Mouse (Mus musculus) stomach, embryonic 16.5 days (tissue): ENCODE results near the gene Cd96. TPM values are rescaled to one million over a fixed set of nuclear protein-coding genes. Genes with fewer than 3 reads are reported as not detected.

Experiments used
- ATAC-seq: fragments of 200-750 bp; cut with Nextera tagmentation; 2 replicates; pipeline ENCODE4 v1.8.0; 2017; ENCODE audit warnings: moderate number of reproducible peaks, moderate TSS enrichment; ENCODE audit not compliant: insufficient read depth, low FRiP score
- H3K27ac ChIP-seq: fragments of 300-500 bp; sonication (generic); 2 replicates; pipeline ENCODE4 v1.5.1; 2014; ENCODE audit warnings: low read length
- H3K27me3 ChIP-seq: fragments of 300-500 bp; sonication (generic); 2 replicates; pipeline ENCODE4 v1.6.1; 2014; ENCODE audit warnings: low read length, control low read depth, mixed read lengths; ENCODE audit not compliant: control insufficient read depth, insufficient read depth
- H3K36me3 ChIP-seq: fragments of 300-500 bp; sonication (generic); 2 replicates; pipeline ENCODE4 v1.6.1; 2014; ENCODE audit warnings: low read length; ENCODE audit not compliant: control insufficient read depth, insufficient read depth
- H3K4me1 ChIP-seq: fragments of 300-500 bp; sonication (generic); 2 replicates; pipeline ENCODE4 v1.6.1; 2014; ENCODE audit warnings: low read length, control low read depth, mixed read lengths; ENCODE audit not compliant: control insufficient read depth, insufficient read depth
- H3K4me2 ChIP-seq: fragments of 300-500 bp; sonication (generic); 2 replicates; pipeline ENCODE4 v1.6.1; 2014; ENCODE audit warnings: low read depth, low read length, mixed read lengths
- H3K4me3 ChIP-seq: fragments of 300-500 bp; sonication (generic); replicated peaks from 2 replicates; pipeline ENCODE4 v1.5.1; 2014; ENCODE audit warnings: mild to moderate bottlenecking, low read length
- H3K9ac ChIP-seq: fragments of 300-500 bp; sonication (generic); 2 replicates; pipeline ENCODE4 v1.6.1; 2014; ENCODE audit warnings: low read length
- H3K9me3 ChIP-seq: fragments of 300-500 bp; sonication (generic); replicated peaks from 2 replicates; pipeline ENCODE4 v1.6.1; 2016; ENCODE audit warnings: low read length, control low read depth; ENCODE audit not compliant: control insufficient read depth
- WGBS: fragments of 180-500 bp; shearing (Covaris S2); extraction: QIAGEN DNeasy Blood & Tissue Kit; methylation state at CpG from one replicate; pipeline ENCODE4 v1.1.7; 2014; 5-methylcytosine and 5-hydroxymethylcytosine counted together
- polyA plus RNA-seq: library from polyadenylated mRNA; unstranded; fragments of >200 nt; fragmentation: Nextera tagmentation; extraction: Ambion mirVana; gene quantifications from 2 replicates; pipeline ENCODE4 v1.2.1, GENCODE M21; 2015

The Cd96 gene
- polyA plus RNA-seq, 1 experiment from 2014 or later, result 0.09 TPM

GRCm38 (mm10) chr16:46021302-46021701 is 98.7 kb downstream of the Cd96 start:
- Histone ChIP-seq H3K4me1 (no peaks in the 10 kb centered on the region), H3K4me3 (no peak overlapping the region), H3K36me3 (no peaks in the 10 kb centered on the region), H3K9ac (no peak overlapping the region), H3K27me3 (no peaks in the 10 kb centered on the region), H3K4me2 (no peak overlapping the region), H3K27ac (no peak overlapping the region), H3K9me3 (no peaks in the 10 kb centered on the region)
- 88% methylated on average over 2 of the region's 2 CpGs for WGBS
- ATAC-seq, result no peak

GRCm38 (mm10) chr16:46020396-46020795 is 99.7 kb downstream of the Cd96 start:
- no peak overlapping the region for H3K27ac ChIP-seq
- H3K9me3 ChIP-seq, result no peaks in the 10 kb centered on the region
- no peaks in the 10 kb centered on the region for H3K36me3 ChIP-seq
- no peak for ATAC-seq
- no peaks in the 10 kb centered on the region for H3K4me1 ChIP-seq
- H3K4me3 ChIP-seq, result no peak overlapping the region
- H3K4me2 ChIP-seq, result no peak overlapping the region
- H3K27me3 ChIP-seq, result no peaks in the 10 kb centered on the region
- no peak overlapping the region for H3K9ac ChIP-seq
- WGBS, result 75% methylated on average over 2 of the region's 2 CpGs

- Histone ChIP-seq H3K4me2 (no peak overlapping the region), H3K4me3 (no peak overlapping the region), H3K9ac (no peak overlapping the region), H3K4me1 (no peaks in the 10 kb centered on the region), H3K36me3 (no peaks in the 10 kb centered on the region), H3K27me3 (no peaks in the 10 kb centered on the region), H3K27ac (no peak overlapping the region), H3K9me3 (no peaks in the 10 kb centered on the region)
- WGBS, result 82% methylated on average over 4 of the region's 4 CpGs
- no peak for ATAC-seq
These were observed 100.3 kb downstream of the Cd96 start for GRCm38 (mm10) chr16:46019799-46020198.

- 42% methylated on average over 1 of the region's 1 CpGs for WGBS
- Histone ChIP-seq H3K4me1 (no peaks in the 10 kb centered on the region), H3K4me2 (no peak overlapping the region), H3K36me3 (no peaks in the 10 kb centered on the region), H3K9me3 (no peaks in the 10 kb centered on the region), H3K4me3 (no peak overlapping the region), H3K27ac (no peak overlapping the region), H3K9ac (no peak overlapping the region), H3K27me3 (no peaks in the 10 kb centered on the region)
- ATAC-seq, result no peak
These were observed 100.7 kb downstream of the Cd96 start for GRCm38 (mm10) chr16:46019359-46019758.

GRCm38 (mm10) chr16:46011696-46012095 is 108.4 kb downstream of the Cd96 start:
- no peak for ATAC-seq
- peaks cover 6% of the 10 kb centered on the region; the same call in 1 of the 2 replicates for H3K4me1 ChIP-seq
- no peak overlapping the region for H3K27ac ChIP-seq
- H3K27me3 ChIP-seq, result 0 out of 2 replicates have a peak, but pooled peaks cover 4% of the 10 kb centered on the region
- WGBS, result 76% methylated on average over 1 of the region's 1 CpGs
- no peak overlapping the region for H3K4me3 ChIP-seq
- no peak overlapping the region for H3K4me2 ChIP-seq
- no peaks in the 10 kb centered on the region for H3K36me3 ChIP-seq
- no peaks in the 10 kb centered on the region; the same call in 1 of the 2 replicates for H3K9me3 ChIP-seq
- no peak overlapping the region for H3K9ac ChIP-seq

GRCm38 (mm10) chr16:46010906-46011220 is 109.2 kb downstream of the Cd96 start:
- ATAC-seq, result peak; percentile 23; the same call in 1 of the 2 replicates
- no peaks in the 10 kb centered on the region; the same call in 1 of the 2 replicates for H3K9me3 ChIP-seq
- peaks cover 6% of the 10 kb centered on the region; the same call in 1 of the 2 replicates for H3K4me1 ChIP-seq
- WGBS, result 4% methylated on average over 5 of the region's 5 CpGs
- 0 out of 2 replicates have a peak, but pooled peaks cover 4% of the 10 kb centered on the region for H3K27me3 ChIP-seq
- peak overlapping the region; percentile 65 for H3K4me3 ChIP-seq
- H3K27ac ChIP-seq, result peak overlapping the region; percentile 76
- peak overlapping the region; percentile 92 for H3K4me2 ChIP-seq
- H3K36me3 ChIP-seq, result no peaks in the 10 kb centered on the region
- H3K9ac ChIP-seq, result peak overlapping the region; percentile 75

- WGBS, result under 1% methylated on average over 39 of the region's 39 CpGs
- Histone ChIP-seq H3K9ac (peak within 1 kb of the TSS; percentile 75), H3K27me3 (0 out of 2 replicates have a peak, but pooled peaks cover 4% of the 10 kb centered on the region), H3K4me1 (peaks cover 6% of the 10 kb centered on the region; the same call in 1 of the 2 replicates), H3K27ac (peak within 1 kb of the TSS; percentile 76), H3K4me2 (peak within 1 kb of the TSS; percentile 92), H3K36me3 (no peaks in the 10 kb centered on the region), H3K9me3 (no peaks in the 10 kb centered on the region; the same call in 1 of the 2 replicates), H3K4me3 (peak within 1 kb of the TSS; percentile 65)
- ATAC-seq, result peak; percentile 100
These were observed 109.7 kb downstream of the Cd96 start, which contains the start of gene Plcxd2 for GRCm38 (mm10) chr16:46010153-46010905. Gene Plcxd2, minus strand, starts transcription at chr16:46010218.

GRCm38 (mm10) chr16:46009717-46010116 is 110.3 kb downstream of the Cd96 start:
- Histone ChIP-seq H3K4me1 (peaks cover 6% of the 10 kb centered on the region; the same call in 1 of the 2 replicates), H3K9ac (peak overlapping the region; percentile 72), H3K27me3 (0 out of 2 replicates have a peak, but pooled peaks cover 4% of the 10 kb centered on the region), H3K36me3 (no peaks in the 10 kb centered on the region), H3K27ac (no peak overlapping the region; the same call in 1 of the 2 replicates), H3K4me2 (peak overlapping the region; percentile 92), H3K4me3 (peak overlapping the region; percentile 65), H3K9me3 (no peaks in the 10 kb centered on the region; the same call in 1 of the 2 replicates)
- 2% methylated on average over 13 of the region's 13 CpGs for WGBS
- no peak for ATAC-seq

GRCm38 (mm10) chr16:46008766-46009165 is 111.3 kb downstream of the Cd96 start:
- Histone ChIP-seq H3K9me3 (no peaks in the 10 kb centered on the region; the same call in 1 of the 2 replicates), H3K9ac (no peak overlapping the region), H3K4me1 (peaks cover 6% of the 10 kb centered on the region; the same call in 1 of the 2 replicates), H3K4me3 (no peak overlapping the region), H3K36me3 (no peaks in the 10 kb centered on the region), H3K27me3 (0 out of 2 replicates have a peak, but pooled peaks cover 4% of the 10 kb centered on the region), H3K27ac (no peak overlapping the region), H3K4me2 (0 out of 2 replicates have a peak overlapping the region, but pooled peaks have one; percentile 12)
- ATAC-seq, result no peak
- 53% methylated on average over 3 of the region's 3 CpGs for WGBS
